Mouse (Mus musculus) E14TG2a.4 (cell line): ENCODE results near the gene Rps8.

Source experiments
- CTCF ChIP-seq: conservative IDR thresholded peaks from 2 replicates; pipeline ENCODE4 v1.5.1; 2014; ENCODE audit warnings: low read length
- NANOG ChIP-seq: IDR thresholded peaks from 2 replicates; pipeline ENCODE4 v1.6.1; 2014; ENCODE audit warnings: borderline replicate concordance, low read length, mixed read lengths
- POU5F1 ChIP-seq: IDR thresholded peaks from 2 replicates; pipeline ENCODE4 v1.6.1; 2014; ENCODE audit warnings: low read length, borderline replicate concordance

DNA sequence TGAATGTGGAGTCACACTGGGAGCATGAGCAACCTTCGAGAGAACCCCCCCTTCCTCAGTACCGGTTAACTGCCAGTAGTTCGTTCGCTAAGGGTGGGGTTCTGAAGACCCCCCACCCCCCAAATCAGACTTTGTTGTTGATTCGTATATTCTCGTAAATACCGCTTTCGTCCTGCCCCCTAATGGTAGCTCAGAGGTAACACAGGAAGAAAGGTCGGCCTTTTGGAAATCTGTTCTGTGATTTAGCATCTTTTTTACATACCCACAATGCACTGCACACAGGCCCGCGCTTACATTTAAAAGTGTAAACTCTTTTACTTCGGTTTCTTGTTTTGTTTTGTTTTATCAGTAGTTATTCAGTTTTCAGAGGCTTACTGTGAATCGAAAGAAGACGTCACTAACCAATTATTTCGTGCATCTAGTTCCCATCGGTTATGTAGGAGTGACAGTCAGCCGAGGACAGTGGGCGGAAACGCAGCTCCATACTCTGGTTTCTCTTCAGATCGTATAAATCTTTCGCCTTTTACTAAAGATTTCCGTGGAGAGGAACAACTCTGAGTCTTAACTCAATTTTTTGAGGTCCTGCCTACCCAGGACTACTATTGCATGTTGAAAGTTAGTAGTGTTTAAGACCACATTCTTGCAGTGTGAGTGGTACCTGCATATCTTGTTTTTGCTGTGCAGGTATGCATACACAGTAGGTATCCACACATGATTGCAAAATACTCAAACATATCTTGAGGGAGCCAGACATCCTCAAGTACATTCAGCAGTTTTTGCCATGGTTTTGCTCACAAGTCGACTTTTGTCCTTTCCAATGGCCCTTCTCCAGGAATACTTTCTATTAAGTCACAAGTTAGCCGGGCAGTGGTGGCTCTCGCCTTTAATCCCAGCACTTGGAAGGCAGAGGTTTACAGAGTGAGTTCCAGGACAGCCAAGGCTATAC is 46.3 kb upstream of the Rps8 start:
- TF ChIP-seq CTCF: peak; percentile 48
- no peak for TF ChIP-seq POU5F1
- TF ChIP-seq NANOG: no peak
